Mouse (Mus musculus): ENCODE data around the gene Krt80. TPM values are rescaled to one million over a fixed set of nuclear protein-coding genes. Genes with fewer than 3 reads are reported as not detected.

Krt80 gene
- polyA plus RNA-seq, 1 experiment from 2014 or later, result 0.05 TPM

DNA sequence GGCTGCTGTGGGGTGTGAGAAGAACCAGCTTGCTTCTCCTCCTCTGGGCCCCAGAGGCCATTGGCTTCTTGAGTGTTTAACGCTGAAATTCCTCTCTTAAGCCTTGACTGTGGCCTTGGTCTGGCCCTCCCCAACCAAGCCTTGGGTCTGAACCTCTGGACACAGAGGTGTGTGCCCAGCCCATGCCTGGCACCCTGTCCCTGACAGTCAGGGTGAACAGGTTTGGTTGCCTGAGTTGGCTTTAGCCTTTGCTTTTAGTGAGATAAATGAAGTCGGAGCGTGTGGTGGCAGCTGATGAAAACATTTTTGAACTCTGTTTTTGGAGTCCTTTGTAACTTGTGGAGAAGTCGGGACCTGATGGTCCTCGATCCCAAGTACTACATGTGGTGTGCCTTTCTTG lies 20.2 kb upstream of the Krt80 start:
- Histone ChIP-seq H3K36me3 (ENCODE audit: poor library complexity, severe bottlenecking) (no peaks in the 10 kb centered on the region), H3K4me3 (no peak overlapping the region), H3K4me1 (no peaks in the 10 kb centered on the region), H3K27ac (no peak overlapping the region), H3K9ac (no peak overlapping the region), H3K4me2 (no peak overlapping the region), H3K9me3 (replicated peaks) (no peaks in the 10 kb centered on the region), H3K27me3 (no peaks in the 10 kb centered on the region)
- WGBS, result 76% methylated on average over 5 of the region's 5 CpGs
- no peak for ATAC-seq

DNA sequence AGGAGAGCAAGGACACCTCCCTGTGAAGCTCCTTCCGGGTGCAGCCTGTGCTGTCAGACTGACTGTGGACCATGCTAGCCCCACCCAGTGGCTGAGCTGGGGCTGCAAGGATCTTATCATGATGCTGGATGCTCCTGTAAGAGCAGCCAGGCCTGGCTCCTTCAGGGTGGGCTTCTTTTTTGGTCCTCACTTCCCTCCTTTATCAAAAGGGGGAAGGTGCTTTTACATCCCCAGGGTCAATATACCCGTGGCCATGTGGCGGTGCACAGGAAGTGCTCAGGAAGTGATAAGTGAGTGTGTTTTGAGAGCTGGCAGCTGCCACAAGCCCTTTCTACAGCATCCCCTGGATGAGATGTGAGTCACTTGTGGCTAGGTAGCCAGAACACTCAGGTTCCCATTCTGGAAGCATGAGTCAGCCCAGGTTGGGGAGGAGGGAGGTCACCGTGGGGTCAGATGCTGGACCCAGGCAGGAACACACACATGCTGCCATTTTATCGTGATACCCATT lies 18.1 kb upstream of the Krt80 start:
- no peak for ATAC-seq
- Histone ChIP-seq H3K27ac (no peak overlapping the region), H3K36me3 (ENCODE audit: poor library complexity, severe bottlenecking) (no peaks in the 10 kb centered on the region), H3K4me1 (no peaks in the 10 kb centered on the region), H3K9me3 (replicated peaks) (no peaks in the 10 kb centered on the region), H3K27me3 (no peaks in the 10 kb centered on the region), H3K4me3 (no peak overlapping the region), H3K4me2 (no peak overlapping the region), H3K9ac (no peak overlapping the region)
- WGBS, result 64% methylated on average over 5 of the region's 5 CpGs

DNA sequence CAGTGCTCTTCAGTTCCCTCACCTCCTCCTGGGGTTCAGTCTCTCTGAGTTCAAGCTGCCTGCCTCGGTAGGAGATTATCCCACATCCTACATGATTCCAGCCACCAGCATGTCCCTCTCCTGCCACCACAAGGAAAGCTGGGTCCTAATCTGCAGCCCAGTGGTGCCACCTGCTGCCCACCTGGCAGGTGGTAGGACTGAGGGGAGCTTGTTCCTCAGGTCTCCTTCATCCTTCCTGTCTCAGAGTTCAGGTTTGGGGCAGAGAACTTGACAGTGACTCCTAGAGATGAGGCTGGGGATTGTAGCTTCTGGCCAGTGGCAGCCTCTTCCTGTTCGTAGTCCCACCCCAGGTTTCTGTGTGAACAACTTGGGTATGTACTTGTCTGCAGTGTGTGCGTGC lies 17.2 kb upstream of the Krt80 start:
- H3K4me3 ChIP-seq, result no peak overlapping the region
- WGBS, result 60% methylated on average over 3 of the region's 3 CpGs
- ATAC-seq, result no peak
- H3K36me3 ChIP-seq (ENCODE audit: poor library complexity, severe bottlenecking), result no peaks in the 10 kb centered on the region
- H3K27ac ChIP-seq, result no peak overlapping the region
- H3K9ac ChIP-seq, result no peak overlapping the region
- no peak overlapping the region for H3K4me2 ChIP-seq
- no peaks in the 10 kb centered on the region for H3K9me3 ChIP-seq (replicated peaks)
- no peaks in the 10 kb centered on the region for H3K27me3 ChIP-seq
- H3K4me1 ChIP-seq, result no peaks in the 10 kb centered on the region

DNA sequence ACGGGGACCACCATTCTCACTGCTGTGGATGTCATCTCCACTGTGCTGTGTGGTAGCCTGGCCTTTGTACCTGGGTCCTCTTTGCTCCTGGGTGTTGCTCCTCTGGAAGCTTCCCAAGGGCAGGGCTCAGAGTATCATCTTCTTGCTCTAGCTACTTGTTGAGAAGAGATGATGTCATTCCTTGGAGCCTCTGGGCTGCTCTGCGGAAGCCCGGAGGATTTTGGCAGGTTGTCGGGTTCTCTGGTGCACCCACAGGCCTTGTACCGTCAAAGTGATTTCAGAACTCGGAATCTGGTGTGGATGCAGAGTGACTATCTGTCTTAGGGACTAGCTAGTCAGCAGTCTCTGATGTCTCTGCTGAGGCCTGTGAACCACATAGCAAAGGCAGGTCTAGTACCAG lies 15.1 kb upstream of the Krt80 start:
- no peaks in the 10 kb centered on the region for H3K36me3 ChIP-seq (ENCODE audit: poor library complexity, severe bottlenecking)
- H3K27ac ChIP-seq, result no peak overlapping the region
- H3K4me2 ChIP-seq, result no peak overlapping the region
- H3K27me3 ChIP-seq, result no peaks in the 10 kb centered on the region
- H3K4me1 ChIP-seq, result no peaks in the 10 kb centered on the region
- ATAC-seq, result no peak
- 88% methylated on average over 6 of the region's 6 CpGs for WGBS
- no peak overlapping the region for H3K9ac ChIP-seq
- no peaks in the 10 kb centered on the region for H3K9me3 ChIP-seq (replicated peaks)
- H3K4me3 ChIP-seq, result no peak overlapping the region

DNA sequence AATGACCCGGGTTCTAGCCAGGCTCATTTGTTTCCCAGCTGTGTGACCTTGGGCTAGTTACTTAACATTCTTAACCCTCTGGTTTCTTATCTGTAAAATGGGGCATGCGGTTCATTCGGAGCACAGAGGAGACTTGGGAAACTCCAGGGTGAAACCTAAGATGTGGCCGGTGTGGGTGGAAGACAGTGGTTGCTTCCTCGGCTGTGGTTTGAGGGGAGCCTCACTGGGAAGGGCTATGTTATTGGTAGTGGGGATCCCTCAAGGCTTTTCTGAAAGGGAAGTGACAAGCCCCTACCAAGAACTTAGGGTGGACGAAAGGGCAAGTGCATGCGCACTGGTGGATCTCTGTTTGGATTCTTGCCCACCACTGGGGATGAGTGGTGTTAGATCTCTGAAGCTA lies 14.6 kb upstream of the Krt80 start:
- Histone ChIP-seq H3K4me2 (no peak overlapping the region), H3K27ac (no peak overlapping the region), H3K4me1 (no peaks in the 10 kb centered on the region), H3K4me3 (no peak overlapping the region), H3K9me3 (replicated peaks) (no peaks in the 10 kb centered on the region), H3K27me3 (no peaks in the 10 kb centered on the region), H3K36me3 (ENCODE audit: poor library complexity, severe bottlenecking) (no peaks in the 10 kb centered on the region), H3K9ac (no peak overlapping the region)
- 80% methylated on average over 7 of the region's 7 CpGs for WGBS
- no peak for ATAC-seq

DNA sequence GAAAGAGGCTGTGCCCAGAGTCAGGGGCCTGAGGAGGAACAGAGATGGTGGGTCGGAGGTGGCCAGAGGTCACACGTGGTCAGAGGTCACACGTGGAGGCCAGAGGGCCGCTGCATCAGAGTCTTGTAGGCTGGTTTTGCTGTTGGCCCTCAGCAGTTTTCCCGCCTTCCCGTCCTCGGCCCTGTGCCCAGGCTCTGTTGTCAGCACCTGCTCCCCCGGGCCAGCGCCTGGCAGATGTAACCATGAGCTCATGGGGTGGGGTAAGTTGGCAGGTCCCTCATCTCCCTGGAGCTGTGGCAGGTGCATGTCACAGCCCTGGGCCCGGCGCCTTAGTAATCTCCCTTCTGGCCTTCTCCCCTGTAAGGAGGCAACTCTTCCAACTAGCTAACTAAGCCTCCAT lies 12.8 kb upstream of the Krt80 start:
- H3K4me2 ChIP-seq, result no peak overlapping the region
- no peaks in the 10 kb centered on the region for H3K9me3 ChIP-seq (replicated peaks)
- 86% methylated on average over 11 of the region's 11 CpGs for WGBS
- 0 out of 2 replicates have a peak, but pooled peaks cover 6% of the 10 kb centered on the region for H3K4me1 ChIP-seq
- H3K36me3 ChIP-seq (ENCODE audit: poor library complexity, severe bottlenecking), result no peaks in the 10 kb centered on the region
- no peak overlapping the region for H3K4me3 ChIP-seq
- ATAC-seq, result no peak
- no peak overlapping the region for H3K9ac ChIP-seq
- no peaks in the 10 kb centered on the region for H3K27me3 ChIP-seq
- H3K27ac ChIP-seq, result no peak overlapping the region

DNA sequence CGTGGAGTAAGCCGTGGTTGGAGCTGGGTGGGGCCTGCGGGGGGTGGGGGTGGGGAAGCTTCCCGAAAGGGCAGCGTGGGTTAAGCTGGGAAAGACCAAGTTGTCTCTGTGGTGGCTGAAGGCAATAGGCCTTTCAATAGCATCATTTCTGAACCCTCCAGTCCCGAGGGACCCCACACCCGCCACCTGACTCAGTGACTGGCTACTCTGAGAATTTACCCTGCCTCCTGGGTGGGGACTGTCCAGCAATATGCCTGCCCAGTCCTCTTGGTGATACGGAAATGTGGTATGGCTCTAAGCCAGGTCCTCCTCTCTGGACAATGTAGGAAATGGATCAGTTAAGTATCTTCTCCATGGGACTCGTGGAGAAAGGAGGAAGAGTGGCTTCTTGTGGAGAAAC lies 11.8 kb upstream of the Krt80 start:
- no peaks in the 10 kb centered on the region for H3K36me3 ChIP-seq (ENCODE audit: poor library complexity, severe bottlenecking)
- H3K4me3 ChIP-seq, result no peak overlapping the region
- H3K4me1 ChIP-seq, result 0 out of 2 replicates have a peak, but pooled peaks cover 6% of the 10 kb centered on the region
- H3K4me2 ChIP-seq, result no peak overlapping the region
- 59% methylated on average over 9 of the region's 9 CpGs for whole genome bisulfite sequencing
- no peak for ATAC-seq
- H3K27me3 ChIP-seq, result no peaks in the 10 kb centered on the region
- H3K9ac ChIP-seq, result no peak overlapping the region
- no peak overlapping the region for H3K27ac ChIP-seq
- no peaks in the 10 kb centered on the region for H3K9me3 ChIP-seq (replicated peaks)

DNA sequence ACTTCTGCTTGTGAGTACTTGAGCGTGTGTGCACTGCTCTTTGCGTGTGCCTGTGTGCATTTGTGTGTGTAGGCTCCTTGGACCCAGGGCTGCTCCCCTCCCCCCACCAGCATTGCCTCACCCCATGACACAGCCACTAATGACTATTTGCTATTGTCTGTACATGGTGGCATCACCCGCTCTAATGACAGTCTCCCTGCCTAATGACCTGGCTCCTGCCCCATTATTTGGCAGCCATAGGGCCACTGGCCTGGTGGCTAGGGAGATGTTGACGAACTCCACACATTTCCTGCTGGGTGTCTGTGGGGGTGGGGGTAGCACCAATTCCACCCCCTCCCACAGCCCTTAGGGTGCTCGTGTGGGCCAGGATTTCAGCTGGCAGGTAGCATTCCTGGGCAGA lies 8.7 kb upstream of the Krt80 start:
- no peak for ATAC-seq
- Histone ChIP-seq H3K4me3 (no peak overlapping the region), H3K36me3 (ENCODE audit: poor library complexity, severe bottlenecking) (no peaks in the 10 kb centered on the region), H3K4me2 (no peak overlapping the region), H3K9me3 (replicated peaks) (no peaks in the 10 kb centered on the region), H3K9ac (no peak overlapping the region), H3K27ac (no peak overlapping the region), H3K4me1 (peaks cover 11% of the 10 kb centered on the region; the same call in 1 of the 2 replicates), H3K27me3 (no peaks in the 10 kb centered on the region)
- WGBS, result 52% methylated on average over 5 of the region's 5 CpGs

DNA sequence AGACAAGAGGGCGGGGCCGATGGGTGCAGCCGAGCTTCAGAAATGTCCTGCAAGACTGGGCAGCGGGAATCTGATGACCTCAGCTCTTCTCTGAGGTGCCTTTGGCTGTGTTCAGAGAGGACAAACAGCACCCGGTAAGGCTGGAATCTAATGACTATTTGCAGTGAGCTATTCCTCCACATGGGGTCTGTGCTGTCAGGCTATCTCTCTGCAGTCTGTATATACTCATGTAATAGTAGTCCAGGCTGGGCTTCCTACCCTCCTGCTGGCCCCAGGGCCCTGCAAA lies 6.8 kb upstream of the Krt80 start:
- no peaks in the 10 kb centered on the region for H3K27me3 ChIP-seq
- no peaks in the 10 kb centered on the region for H3K36me3 ChIP-seq (ENCODE audit: poor library complexity, severe bottlenecking)
- no peak overlapping the region for H3K4me3 ChIP-seq
- no peak overlapping the region for H3K4me2 ChIP-seq
- no peak overlapping the region for H3K27ac ChIP-seq
- H3K9ac ChIP-seq, result no peak overlapping the region
- peaks cover 11% of the 10 kb centered on the region; the same call in 1 of the 2 replicates for H3K4me1 ChIP-seq
- no peak for ATAC-seq
- no peaks in the 10 kb centered on the region for H3K9me3 ChIP-seq (replicated peaks)
- WGBS, result 73% methylated on average over 5 of the region's 5 CpGs

DNA sequence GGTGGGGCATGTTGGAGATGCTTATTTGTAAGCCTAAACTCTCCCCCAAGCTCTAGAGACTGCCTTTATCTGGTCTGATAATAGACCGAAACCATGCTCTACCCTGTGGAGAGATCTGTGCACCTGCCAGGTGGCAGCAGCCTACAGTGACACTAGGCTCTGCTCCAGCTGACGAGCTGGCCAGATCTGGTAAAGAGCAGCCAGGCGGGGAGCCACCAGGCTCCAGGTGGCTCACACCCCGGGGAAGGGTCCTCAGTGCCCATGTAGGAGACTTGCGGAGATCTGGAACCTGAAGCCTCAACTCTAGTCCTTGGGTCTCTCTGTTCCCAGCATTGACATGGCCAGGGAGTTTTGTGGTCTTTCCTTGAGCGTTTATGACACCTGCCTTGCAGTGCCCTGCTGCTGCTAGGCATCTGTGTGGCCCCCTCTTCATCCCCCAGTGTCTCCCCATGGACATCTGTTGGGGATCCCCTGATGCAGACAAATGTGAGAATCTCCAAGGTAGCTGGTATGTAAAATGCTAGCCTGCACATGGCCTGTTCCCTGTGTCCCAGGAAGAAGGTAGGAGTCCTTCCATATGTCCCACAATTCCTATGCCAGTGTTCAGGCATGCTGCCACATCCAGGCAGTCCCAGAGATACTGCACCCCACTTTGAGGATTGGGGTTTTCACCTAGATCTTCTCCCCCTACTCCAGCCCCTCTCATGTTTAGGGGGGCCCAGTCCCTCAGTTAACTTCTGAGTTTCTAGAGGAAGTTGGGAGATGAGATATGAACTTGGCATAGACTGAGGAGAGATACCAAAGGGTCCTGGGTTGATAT lies 6.2 kb upstream of the Krt80 start:
- H3K4me2 ChIP-seq, result no peak overlapping the region
- H3K9me3 ChIP-seq (replicated peaks), result no peaks in the 10 kb centered on the region
- ATAC-seq, result no peak
- 66% methylated on average over 6 of the region's 6 CpGs for WGBS
- H3K4me3 ChIP-seq, result no peak overlapping the region
- H3K4me1 ChIP-seq, result peaks cover 11% of the 10 kb centered on the region; the same call in 1 of the 2 replicates
- H3K27ac ChIP-seq, result no peak overlapping the region
- no peaks in the 10 kb centered on the region for H3K27me3 ChIP-seq
- H3K36me3 ChIP-seq (ENCODE audit: poor library complexity, severe bottlenecking), result no peaks in the 10 kb centered on the region
- H3K9ac ChIP-seq, result no peak overlapping the region

DNA sequence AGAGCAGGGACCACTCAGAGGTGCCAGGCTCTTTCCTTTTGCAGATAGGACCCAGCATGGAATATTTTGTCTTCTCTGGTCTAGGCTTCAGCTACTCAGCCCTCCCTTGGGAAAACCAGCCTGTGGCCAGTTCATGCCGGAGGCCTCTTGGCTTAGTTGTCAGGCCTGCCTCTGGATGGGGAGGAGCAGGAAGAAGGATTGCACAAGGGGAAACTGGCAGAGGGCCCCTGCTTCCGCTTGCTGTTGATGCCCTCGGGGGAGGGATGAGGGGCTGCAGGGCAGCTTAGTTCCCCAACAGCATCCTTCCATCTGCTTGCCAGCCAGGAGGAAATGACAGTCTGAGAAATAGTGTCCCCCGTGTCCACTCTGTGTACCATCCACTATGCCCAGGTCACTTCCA lies 4.9 kb upstream of the Krt80 start:
- WGBS, result 83% methylated on average over 4 of the region's 4 CpGs
- no peak overlapping the region for H3K4me2 ChIP-seq

DNA sequence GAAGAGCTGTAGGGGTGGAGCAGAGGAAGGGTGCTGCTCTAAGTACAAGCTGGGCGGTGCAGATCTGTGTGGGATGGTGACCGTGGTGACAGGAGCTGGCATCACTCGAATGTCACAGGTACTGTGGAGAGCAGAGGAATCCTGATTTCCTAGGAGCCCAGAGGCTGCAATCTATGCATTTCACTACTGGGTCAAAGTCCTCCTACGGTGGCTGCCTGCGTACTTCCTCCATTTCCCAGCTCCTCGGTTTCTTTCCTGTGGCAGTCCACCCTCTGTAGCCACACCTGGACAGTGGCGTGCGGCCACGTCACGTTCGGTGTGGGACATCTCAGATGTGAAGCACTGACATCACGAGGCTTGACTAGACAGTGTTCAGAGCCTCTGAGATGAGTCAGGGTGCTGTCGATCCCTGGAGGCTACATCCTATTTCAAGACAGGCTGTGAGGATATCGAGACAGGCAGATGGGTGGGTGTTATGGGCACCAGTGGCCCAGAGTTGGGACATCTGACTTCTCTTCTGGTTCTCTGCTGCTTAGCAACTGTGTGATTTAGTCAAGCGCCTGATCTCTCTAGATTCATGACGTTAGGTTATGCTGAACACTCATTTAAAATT lies 3.4 kb upstream of the Krt80 start:
- H3K4me3 ChIP-seq, result no peak overlapping the region
- 86% methylated on average over 16 of the region's 16 CpGs for WGBS
- H3K9ac ChIP-seq, result no peak overlapping the region
- H3K9me3 ChIP-seq (replicated peaks), result no peaks in the 10 kb centered on the region
- H3K27ac ChIP-seq, result no peak overlapping the region
- no peaks in the 10 kb centered on the region for H3K36me3 ChIP-seq (ENCODE audit: poor library complexity, severe bottlenecking)
- no peak overlapping the region for H3K4me2 ChIP-seq
- no peak for ATAC-seq
- no peaks in the 10 kb centered on the region for H3K27me3 ChIP-seq
- H3K4me1 ChIP-seq, result peaks cover 15% of the 10 kb centered on the region

More for the DNA sequence above, 4.9 kb upstream of the Krt80 start:
- peaks cover 18% of the 10 kb centered on the region for H3K4me1 ChIP-seq
- H3K9me3 ChIP-seq (replicated peaks), result no peaks in the 10 kb centered on the region
- H3K27ac ChIP-seq, result no peak overlapping the region
- H3K27me3 ChIP-seq, result no peaks in the 10 kb centered on the region
- H3K36me3 ChIP-seq (ENCODE audit: poor library complexity, severe bottlenecking), result no peaks in the 10 kb centered on the region
- no peak overlapping the region for H3K4me3 ChIP-seq
- no peak for ATAC-seq
- no peak overlapping the region for H3K9ac ChIP-seq
